Mouse (Mus musculus) E14TG2a.4 (cell line): ENCODE results near the gene Gper1.

Source experiments
- CTCF ChIP-seq: conservative IDR thresholded peaks from 2 replicates; pipeline ENCODE4 v1.5.1; 2014; ENCODE audit warnings: low read length
- NANOG ChIP-seq: IDR thresholded peaks from 2 replicates; pipeline ENCODE4 v1.6.1; 2014; ENCODE audit warnings: borderline replicate concordance, low read length, mixed read lengths
- POU5F1 ChIP-seq: IDR thresholded peaks from 2 replicates; pipeline ENCODE4 v1.6.1; 2014; ENCODE audit warnings: low read length, borderline replicate concordance

- no peak for TF ChIP-seq CTCF
- TF ChIP-seq NANOG, result no peak
- no peak for TF ChIP-seq POU5F1
Measured at GRCm38 (mm10) chr5:139382760-139383159, 40.2 kb upstream of the Gper1 start.
